Mouse (Mus musculus): ENCODE results near the gene Rnd1. TPM values are rescaled to one million over a fixed set of nuclear protein-coding genes. Genes with fewer than 3 reads are reported as not detected.
A peak's percentile ranks its signal among the peaks of the same experiment; 100 is the strongest.

The Rnd1 gene
- total and polyA plus RNA-seq, 2 experiments from 2014 or later, result 1.1 to 7.1 TPM

DNA sequence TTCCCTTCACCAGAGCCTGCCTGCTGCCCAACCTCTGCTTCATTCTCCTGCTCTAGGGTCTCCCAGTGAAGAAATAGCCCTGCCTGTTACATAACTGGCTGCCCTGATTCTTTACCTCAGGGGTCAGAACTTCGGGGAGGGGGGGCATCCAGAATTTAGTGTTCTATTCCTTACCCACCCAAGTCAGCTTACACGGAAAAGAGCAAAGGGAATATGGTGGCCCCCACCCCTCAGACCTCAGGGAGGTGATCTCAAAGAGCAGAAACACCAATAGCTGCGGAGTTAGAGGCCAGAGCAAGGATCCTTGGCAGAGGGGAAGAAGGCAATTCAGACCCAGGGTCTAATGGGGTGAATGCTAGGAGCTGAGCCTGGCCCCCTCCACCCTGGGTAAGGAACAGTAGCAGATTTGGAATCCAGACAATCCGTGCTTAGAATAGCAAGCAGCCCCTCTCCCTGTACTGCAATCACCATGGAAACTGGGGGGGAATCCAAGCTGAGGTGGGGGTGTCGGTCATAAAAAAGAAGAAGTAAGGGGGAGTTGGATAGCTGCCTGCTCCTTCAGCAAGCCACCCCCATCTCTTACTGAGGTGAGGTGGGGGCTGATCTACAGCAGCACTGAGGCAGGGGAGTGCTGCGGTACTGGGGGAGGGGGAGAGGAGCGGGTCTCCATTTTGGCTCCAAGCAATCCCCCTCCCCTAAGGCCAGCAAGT, 2.8 kb downstream of the Rnd1 start:
- 47% methylated on average over 7 of the region's 7 CpGs for WGBS
- TF ChIP-seq CTCF (IDR thresholded peaks at IDR 0.05; ENCODE audit: low read depth), result no peak
- no peak for TF ChIP-seq EP300 (IDR thresholded peaks at IDR 0.05; ENCODE audit: low read depth)
- no peak for ATAC-seq (ENCODE audit: insufficient read depth, low read depth)
- Histone ChIP-seq H3K4me3 (ENCODE audit: low read depth, low read length) (no peak overlapping the region), H3K4me1 (ENCODE audit: control insufficient read depth, insufficient read depth) (peaks cover 27% of the 10 kb centered on the region), H3K27ac (ENCODE audit: low read depth) (no peak overlapping the region), H3K4me2 (ENCODE audit: low read depth, low read length) (no peak overlapping the region), H3K9ac (replicated peaks; ENCODE audit: low read depth, low read length) (no peak overlapping the region), H3K9me3 (replicated peaks; ENCODE audit: control insufficient read depth, low read length) (no peaks in the 10 kb centered on the region), H3K27me3 (ENCODE audit: control insufficient read depth, insufficient read depth, low read length) (peaks cover 24% of the 10 kb centered on the region), H3K36me3 (replicated peaks; ENCODE audit: control insufficient read depth, insufficient read depth, low read length) (no peaks in the 10 kb centered on the region)
- DNase-seq (ENCODE audit: low spot score), result no peak

DNA sequence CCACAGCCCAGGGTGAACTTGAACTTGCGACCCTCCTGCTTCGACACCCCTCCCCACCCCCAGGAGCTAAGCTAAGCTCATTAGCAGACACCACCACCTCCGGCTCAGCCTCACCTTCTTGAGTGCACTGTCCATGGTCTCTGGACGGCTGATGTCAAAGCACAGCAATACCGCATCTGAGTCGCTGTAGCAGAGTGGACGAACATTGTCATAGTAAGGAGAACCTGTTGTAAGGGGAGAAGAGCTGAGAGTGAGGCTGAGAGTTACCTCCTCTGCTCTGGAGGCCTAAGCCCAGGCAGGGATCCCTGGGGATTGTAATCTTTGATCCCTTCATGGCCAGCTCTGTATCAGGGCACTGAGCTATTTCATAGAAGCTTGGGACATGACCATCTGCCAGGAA, 3.5 kb downstream of the Rnd1 start:
- 82% methylated on average over 7 of the region's 7 CpGs for WGBS
- Histone ChIP-seq H3K4me2 (ENCODE audit: low read depth, low read length) (no peak overlapping the region), H3K4me1 (ENCODE audit: control insufficient read depth, insufficient read depth) (peaks cover 27% of the 10 kb centered on the region), H3K27me3 (ENCODE audit: control insufficient read depth, insufficient read depth, low read length) (peaks cover 24% of the 10 kb centered on the region), H3K27ac (ENCODE audit: low read depth) (no peak overlapping the region), H3K36me3 (replicated peaks; ENCODE audit: control insufficient read depth, insufficient read depth, low read length) (no peaks in the 10 kb centered on the region), H3K9ac (replicated peaks; ENCODE audit: low read depth, low read length) (no peak overlapping the region), H3K4me3 (ENCODE audit: low read depth, low read length) (no peak overlapping the region), H3K9me3 (replicated peaks; ENCODE audit: control insufficient read depth, low read length) (no peaks in the 10 kb centered on the region)
- DNase-seq (ENCODE audit: low spot score) (no peak), ATAC-seq (ENCODE audit: insufficient read depth, low read depth) (no peak)
- TF ChIP-seq CTCF (IDR thresholded peaks at IDR 0.05; ENCODE audit: low read depth), result no peak
- TF ChIP-seq EP300 (IDR thresholded peaks at IDR 0.05; ENCODE audit: low read depth), result no peak

DNA sequence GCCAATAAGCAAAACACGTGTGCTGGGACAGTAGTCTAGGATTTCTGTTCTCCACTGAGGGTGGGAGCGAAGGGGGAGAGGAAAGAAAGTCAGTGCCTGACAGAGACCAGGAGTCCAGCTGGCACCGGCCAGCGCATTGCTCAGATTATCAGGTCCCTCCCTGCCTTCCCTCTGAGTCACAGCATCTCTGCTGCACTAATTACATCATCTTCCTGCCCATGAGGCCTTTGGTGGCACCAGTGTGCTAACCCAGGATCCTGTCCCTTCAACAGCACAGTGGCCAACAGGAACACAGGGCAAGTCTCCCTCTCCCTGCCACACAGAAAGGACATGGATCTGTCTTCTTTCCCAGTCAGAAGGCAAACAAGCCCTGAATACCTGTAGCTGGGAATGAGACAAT, 4.7 kb downstream of the Rnd1 start:
- peaks cover 27% of the 10 kb centered on the region for H3K4me1 ChIP-seq (ENCODE audit: control insufficient read depth, insufficient read depth)
- TF ChIP-seq CTCF (IDR thresholded peaks at IDR 0.05; ENCODE audit: low read depth) (no peak), EP300 (IDR thresholded peaks at IDR 0.05; ENCODE audit: low read depth) (no peak)
- 13% methylated on average over 4 of the region's 4 CpGs for WGBS
- DNase-seq (ENCODE audit: low spot score) (peak; percentile 88), ATAC-seq (ENCODE audit: insufficient read depth, low read depth) (peak; percentile 80)
- H3K4me2 ChIP-seq (ENCODE audit: low read depth, low read length), result no peak overlapping the region
- H3K27me3 ChIP-seq (ENCODE audit: control insufficient read depth, insufficient read depth, low read length), result peaks cover 24% of the 10 kb centered on the region
- H3K4me3 ChIP-seq (ENCODE audit: low read depth, low read length), result no peak overlapping the region
- H3K36me3 ChIP-seq (replicated peaks; ENCODE audit: control insufficient read depth, insufficient read depth, low read length), result no peaks in the 10 kb centered on the region
- no peak overlapping the region for H3K9ac ChIP-seq (replicated peaks; ENCODE audit: low read depth, low read length)
- peak overlapping the region; percentile 30; the same call in 1 of the 2 replicates for H3K27ac ChIP-seq (ENCODE audit: low read depth)
- H3K9me3 ChIP-seq (replicated peaks; ENCODE audit: control insufficient read depth, low read length), result no peaks in the 10 kb centered on the region

DNA sequence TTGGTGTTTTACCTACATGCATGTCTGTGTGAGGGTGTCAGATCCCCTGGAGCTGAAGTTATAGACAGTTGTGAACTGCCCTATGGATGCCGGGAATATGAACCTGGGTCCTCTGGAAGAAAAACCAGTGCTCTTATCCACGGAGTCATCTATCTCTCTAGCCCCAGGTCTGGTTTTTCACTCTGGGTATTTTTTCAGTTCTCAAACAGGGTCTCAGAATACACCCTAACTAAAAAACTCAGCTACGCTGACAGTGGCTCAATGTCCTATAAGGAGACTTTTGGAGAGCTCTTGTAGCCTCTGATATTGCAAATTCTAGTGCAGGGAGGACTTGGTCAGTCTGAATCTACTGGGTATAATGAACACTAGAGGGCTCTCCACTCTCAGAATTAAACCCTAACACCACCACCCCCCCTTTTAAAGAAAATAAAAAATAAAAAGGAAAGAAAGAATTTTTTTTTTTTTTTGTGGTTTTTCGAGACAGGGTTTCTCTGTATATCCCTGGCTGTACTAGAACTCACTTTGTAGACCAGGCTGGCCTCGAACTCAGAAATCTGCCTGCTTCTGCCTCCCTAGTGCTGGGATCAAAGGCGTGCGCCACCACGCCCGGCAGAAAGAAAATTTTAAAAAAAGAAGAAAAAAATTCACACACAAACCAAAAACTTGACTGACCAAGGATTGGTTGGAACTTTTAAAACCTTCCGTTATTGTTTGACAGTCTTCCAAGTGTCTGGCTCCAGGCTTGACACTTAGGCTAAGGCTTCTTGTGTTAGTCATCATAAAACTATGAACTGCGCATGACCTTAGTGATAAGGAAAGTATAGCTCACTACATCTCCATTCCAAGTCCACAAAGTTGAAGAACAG, 13.0 kb downstream of the Rnd1 start:
- peak; percentile 51 for TF ChIP-seq CTCF (IDR thresholded peaks at IDR 0.05; ENCODE audit: low read depth)
- no peak for TF ChIP-seq EP300 (IDR thresholded peaks at IDR 0.05; ENCODE audit: low read depth)
- DNase-seq (ENCODE audit: low spot score), result peak; percentile 75
- 60% methylated on average over 11 of the region's 11 CpGs for WGBS
- Histone ChIP-seq H3K9ac (replicated peaks; ENCODE audit: low read depth, low read length) (no peak overlapping the region), H3K4me1 (ENCODE audit: control insufficient read depth, insufficient read depth) (no peaks in the 10 kb centered on the region), H3K27me3 (ENCODE audit: control insufficient read depth, insufficient read depth, low read length) (no peaks in the 10 kb centered on the region), H3K4me2 (ENCODE audit: low read depth, low read length) (no peak overlapping the region), H3K27ac (ENCODE audit: low read depth) (no peak overlapping the region), H3K9me3 (replicated peaks; ENCODE audit: control insufficient read depth, low read length) (no peaks in the 10 kb centered on the region), H3K4me3 (ENCODE audit: low read depth, low read length) (no peak overlapping the region), H3K36me3 (replicated peaks; ENCODE audit: control insufficient read depth, insufficient read depth, low read length) (no peaks in the 10 kb centered on the region)
- no peak for ATAC-seq (ENCODE audit: insufficient read depth, low read depth)

DNA sequence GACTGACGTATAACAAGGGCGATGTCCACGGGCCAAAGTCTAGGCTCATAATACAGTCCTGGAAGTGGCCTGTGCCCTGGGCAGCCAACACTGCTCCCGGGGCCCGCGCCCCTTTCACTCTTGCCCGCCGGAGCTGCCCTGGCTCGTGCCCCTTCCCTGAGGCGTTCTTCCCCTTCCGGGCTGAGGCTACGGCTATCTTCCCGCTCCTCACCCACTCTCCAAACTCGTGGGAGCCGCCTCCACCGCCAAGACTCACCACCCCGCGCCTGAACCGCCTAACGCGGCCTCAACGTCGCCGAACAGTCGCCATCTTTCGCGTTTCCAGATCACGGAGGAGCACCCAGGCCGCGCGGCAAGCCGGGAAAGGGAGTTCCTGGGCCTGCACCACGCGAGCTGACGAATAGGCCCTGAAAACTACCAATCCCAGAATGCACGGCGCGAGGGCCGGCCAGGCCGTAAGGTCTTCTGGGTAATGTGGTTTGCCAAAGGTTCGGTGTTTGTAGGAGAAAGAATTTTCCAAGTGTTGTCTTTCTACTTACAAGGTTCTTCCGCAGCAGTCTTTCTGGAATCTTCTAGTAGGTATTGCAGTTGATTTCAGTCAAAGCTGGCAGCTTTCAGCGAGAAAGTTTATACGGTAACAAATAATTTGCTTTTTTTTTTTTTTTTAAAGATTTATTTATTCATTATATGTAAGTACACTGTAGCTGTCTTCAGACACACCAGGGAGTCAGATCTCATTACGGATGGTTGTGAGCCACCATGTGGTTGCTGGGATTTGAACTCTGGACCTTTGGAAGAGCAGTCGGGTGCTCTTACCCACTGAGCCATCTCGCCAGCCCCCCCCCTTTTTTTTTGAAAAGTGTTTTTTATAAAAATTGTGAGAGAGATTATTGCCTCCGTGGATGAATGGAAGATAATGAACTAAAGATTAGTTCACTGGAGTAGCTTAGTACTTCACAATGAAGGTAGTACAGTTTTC, 14.4 kb downstream of the Rnd1 start, which contains the start of gene Ddx23:
Gene Ddx23, minus strand, starts transcription at position 328 of the 979 bp plus-strand sequence.
- 3% methylated on average over 47 of the region's 48 CpGs for WGBS

More for the DNA sequence above, 14.4 kb downstream of the Rnd1 start, which contains the start of gene Ddx23:
- peak within 1 kb of the TSS; percentile 74 for H3K4me2 ChIP-seq (ENCODE audit: low read depth, low read length)
- H3K9ac ChIP-seq (replicated peaks; ENCODE audit: low read depth, low read length), result peak within 1 kb of the TSS; percentile 85
- H3K27me3 ChIP-seq (ENCODE audit: control insufficient read depth, insufficient read depth, low read length), result no peaks in the 10 kb centered on the region
- H3K4me3 ChIP-seq (ENCODE audit: low read depth, low read length), result peak within 1 kb of the TSS; percentile 84
- H3K9me3 ChIP-seq (replicated peaks; ENCODE audit: control insufficient read depth, low read length), result no peaks in the 10 kb centered on the region
- TF ChIP-seq EP300 (IDR thresholded peaks at IDR 0.05; ENCODE audit: low read depth), result peak; percentile 51; the same call in 1 of the 2 replicates
- TF ChIP-seq CTCF (IDR thresholded peaks at IDR 0.05; ENCODE audit: low read depth), result no peak
- peak within 1 kb of the TSS; percentile 91 for H3K27ac ChIP-seq (ENCODE audit: low read depth)
- DNase-seq (ENCODE audit: low spot score) (peak; percentile 94), ATAC-seq (ENCODE audit: insufficient read depth, low read depth) (peak; percentile 96)
- H3K4me1 ChIP-seq (ENCODE audit: control insufficient read depth, insufficient read depth), result no peaks in the 10 kb centered on the region
- peaks cover 13% of the 10 kb centered on the region for H3K36me3 ChIP-seq (replicated peaks; ENCODE audit: control insufficient read depth, insufficient read depth, low read length)

Measured in heart, postnatal 0 days (tissue).